Mouse (Mus musculus) testis, adult 2 months (tissue): ENCODE measurements at regions not wholly inside any gene's neighbourhood (a gene's known extent, or its start where the extent isn't known, plus 50 kb on each side); places are given as distances from the start of the nearest gene placed in this dataset.

Experiments
- CTCF ChIP-seq: fragments of 200-500 bp; IDR thresholded peaks from 2 replicates; pipeline ENCODE4 v1.5.1; 2012; ENCODE audit warnings: low read depth, mild to moderate bottlenecking, inconsistent platforms, low read length, moderate library complexity; ENCODE audit not compliant: control insufficient read depth, insufficient read depth, insufficient replicate concordance
- POLR2A ChIP-seq: fragments of 200-500 bp; IDR thresholded peaks from 2 replicates; pipeline ENCODE4 v1.6.1; 2012; ENCODE audit warnings: low read depth, mild to moderate bottlenecking, inconsistent platforms, low read length, moderate library complexity; ENCODE audit not compliant: control insufficient read depth

DNA sequence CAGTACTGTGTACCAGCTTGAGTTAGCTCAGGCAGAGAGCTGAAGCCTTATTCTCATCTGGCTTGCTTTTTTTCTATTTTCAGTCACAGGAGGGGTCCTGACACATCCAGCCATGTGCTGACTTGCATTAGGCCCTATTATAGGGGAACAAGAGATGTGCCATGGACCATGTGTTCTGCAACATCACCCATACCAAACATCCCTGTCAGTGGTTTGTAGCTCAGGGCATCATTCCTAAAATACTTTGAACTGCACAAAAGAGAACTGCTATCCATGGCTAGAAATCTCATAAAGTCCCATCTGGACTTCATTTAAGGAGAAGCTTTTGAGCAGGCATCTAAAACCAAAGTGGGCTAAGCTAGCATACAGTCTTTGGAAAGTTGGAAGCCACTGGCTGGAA lies 304.1 kb downstream of the Sec16b start:
- TF ChIP-seq CTCF (no peak), POLR2A (no peak)
